Mouse (Mus musculus): ENCODE results near the gene Mien1. TPM values are rescaled to one million over a fixed set of nuclear protein-coding genes. Genes with fewer than 3 reads are reported as not detected.
A peak's percentile ranks its signal among the peaks of the same experiment; 100 is the strongest.

Gene Mien1
- polyA plus RNA-seq (2017; shearing (Covaris generic)) = 100 to 1,000 TPM; 148 to 198 (median 167) TPM

DNA sequence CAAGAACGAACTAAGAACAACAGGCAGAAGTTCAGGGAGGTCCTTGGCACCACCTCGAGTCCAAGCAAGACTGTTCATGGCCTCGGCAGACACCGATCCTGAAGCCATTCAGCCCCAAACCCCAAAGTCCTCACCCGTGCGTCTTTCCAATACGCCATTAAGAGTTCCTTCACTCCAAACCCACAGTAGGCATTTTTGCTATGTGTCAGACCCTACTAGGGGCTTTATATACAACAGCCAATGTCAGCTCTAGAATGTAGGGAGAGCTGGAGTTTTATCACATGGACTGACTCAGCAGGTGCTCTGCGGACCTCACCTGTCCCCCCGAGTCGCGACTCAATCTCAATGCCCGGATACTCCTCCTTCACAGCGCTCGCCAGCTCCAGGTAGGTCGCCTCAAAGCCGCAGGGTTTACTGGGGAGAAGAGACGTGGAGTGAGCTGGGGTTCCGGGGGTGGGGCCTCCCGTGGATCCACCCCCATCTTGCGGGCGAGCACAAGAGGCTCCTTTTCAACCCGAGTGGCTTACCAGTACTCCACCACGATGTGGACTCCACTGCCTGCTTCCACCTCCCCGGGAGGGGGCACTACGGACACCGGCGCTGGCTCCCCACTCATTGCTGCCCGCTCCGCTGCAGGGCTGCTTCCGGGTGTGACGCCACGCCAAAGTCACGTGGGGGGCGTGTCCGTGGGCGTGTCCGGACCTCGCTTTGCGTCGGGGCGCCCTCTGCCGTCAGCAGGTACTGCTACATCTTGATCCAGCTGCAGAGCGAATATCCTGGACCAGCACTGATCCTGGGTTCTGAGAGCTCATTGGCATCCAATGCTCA, at the start of gene Mien1:
Gene Mien1, minus strand, starts transcription at position 661 of the 828 bp plus-strand sequence.
- peak; percentile 87 for ATAC-seq

DNA sequence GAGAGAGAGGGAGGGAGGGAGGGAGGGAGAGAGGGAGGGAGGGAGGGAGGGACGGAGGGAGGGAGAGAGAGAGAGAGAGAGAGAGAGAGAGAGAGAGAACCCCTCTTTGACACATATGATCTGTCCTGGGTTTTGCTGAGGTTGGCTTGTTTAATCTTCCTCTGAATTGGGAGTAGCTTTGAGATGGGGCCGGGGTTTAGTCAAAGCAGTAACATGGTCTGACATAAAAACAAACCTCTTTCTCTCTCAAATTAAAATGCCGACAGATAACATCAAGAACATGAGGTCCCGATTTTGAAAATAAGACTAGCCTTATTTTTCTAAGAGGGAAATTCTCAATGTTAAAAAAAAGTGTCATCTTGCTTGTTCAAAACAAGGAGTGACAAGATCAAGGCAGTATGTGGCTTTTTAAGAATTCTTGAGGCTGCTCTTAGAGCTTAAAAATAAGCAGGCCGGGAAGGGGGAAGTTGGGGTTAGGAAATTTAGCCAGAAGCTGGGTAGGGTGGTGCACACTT, 48.8 kb upstream of the Mien1 start:
- peak; percentile 63 for ATAC-seq

DNA sequence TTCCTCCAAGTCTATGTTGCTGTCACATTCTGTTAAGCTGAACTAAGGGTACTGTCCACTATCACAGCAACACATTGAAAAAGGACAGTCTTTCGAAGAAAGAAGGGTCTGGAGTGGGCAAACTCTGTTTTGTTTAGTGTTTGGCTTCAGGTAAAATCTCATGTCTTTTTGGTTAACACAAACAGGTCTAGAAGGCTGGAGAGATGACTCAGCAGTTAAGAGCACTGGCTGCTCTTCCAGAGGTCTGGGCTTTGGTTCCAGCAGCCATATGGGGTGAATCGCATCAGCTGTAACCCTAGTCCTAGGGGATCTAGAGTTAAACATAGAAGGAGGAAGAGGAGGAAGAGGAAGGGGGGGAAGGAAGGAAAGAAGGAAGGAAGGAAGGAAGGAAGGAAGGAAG, 47.0 kb upstream of the Mien1 start:
- no peak for ATAC-seq

DNA sequence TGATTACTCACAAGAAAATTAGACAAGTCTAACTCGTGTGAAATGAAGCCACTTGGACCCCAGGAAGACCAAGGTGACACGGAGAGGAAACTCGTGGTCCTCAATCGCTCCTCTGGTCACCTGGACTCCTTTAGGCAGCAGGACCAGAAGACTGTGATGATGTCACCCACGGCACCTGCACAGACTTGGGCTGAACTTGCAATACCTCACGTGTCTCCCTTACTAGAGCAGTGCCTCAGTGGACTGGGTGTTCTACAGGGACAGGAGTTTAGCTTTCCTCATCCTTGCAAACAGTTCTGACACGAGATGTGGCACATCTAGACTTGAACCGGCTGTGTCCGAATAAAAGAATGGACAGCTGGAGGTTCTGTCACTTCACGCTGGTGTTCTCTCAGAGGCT, 43.3 kb upstream of the Mien1 start:
- ATAC-seq = no peak

DNA sequence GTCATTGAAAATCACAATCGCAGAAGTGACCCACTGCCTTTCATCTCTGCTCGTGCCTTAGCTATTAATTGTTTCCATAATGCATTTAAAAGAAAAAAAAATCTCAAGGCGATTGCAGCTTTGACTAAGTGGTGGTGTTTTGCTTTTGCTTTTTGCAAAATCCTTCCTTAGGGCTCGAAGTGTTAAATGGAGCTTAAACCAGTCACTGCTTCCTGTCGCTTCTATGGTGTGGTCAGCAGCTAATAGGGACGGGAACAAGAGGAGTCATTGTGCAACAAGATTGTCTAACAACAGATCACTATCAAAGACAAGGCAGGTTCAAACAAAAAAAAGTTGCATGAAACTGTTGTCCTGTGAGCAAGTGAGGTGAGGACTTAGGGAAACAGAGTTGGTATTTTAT, 42.4 kb upstream of the Mien1 start:
- peak; percentile 26 for ATAC-seq

DNA sequence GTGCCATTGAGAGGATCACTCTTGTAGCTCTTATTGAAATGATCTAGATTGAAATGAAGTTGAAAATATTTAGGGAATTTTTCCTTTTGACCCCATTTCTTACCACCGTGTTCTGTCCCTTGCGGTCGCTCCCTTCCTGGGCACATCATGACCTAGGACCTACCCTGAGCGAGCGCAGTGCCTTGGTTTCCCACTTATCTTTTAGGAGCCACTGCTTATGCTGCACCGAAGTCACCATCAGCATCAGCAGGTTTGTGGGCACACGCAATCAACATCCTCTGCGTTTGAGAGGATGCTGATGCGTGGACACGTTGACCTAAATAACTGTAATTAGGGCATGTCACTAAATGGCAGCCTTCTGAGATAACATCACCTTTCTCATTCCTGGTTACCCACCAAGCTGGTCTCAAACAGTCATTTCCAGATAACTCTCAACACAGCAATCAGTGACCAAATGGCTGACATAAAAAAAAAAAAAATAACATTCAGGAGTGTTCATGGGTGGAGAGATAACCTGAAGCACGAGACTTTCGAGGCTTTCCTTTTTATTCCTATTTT, 41.2 kb upstream of the Mien1 start:
- ATAC-seq = no peak

DNA sequence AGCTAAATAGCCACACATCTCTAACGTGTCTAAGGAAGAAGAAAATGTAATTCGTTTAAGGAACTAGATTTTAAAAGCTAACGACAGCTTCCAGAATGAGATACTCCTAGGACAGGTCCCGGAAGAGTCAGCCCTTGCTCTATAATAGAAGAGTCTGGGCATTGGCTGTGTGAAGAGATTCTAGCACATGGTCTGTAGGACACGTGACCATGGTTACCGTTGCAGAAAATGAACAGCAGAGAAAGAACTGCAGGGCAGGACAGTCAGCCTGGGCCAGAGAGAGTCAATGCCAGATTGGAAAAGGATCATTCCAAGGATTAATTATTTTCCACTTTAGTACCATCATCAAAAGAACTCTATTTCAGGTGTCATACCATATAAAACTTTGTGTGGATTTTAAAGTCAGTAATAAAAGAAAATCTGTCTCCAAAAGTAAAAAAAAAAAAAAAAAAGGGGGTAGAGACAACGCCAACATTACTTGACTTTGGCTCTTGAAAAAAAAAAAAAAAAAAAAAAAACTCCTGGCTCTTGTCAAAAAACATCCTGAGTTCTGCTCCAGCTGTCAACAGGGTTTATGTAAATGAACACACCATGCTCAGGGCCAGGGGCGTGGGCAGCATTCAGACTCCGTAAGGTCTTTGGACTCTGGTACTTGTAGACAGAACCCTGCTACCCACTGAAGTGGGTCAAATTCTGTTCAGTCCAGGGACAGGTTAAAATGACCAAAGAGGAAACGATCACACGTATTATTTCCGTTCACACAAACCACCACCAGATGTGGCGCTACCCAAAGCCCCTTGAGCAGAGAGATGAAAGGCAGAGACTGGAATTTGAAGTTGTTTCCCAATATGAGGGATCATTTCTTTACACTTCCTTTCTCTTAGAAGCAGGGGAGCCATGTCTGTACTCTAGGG, 40.5 kb upstream of the Mien1 start:
- peak; percentile 20 for ATAC-seq

DNA sequence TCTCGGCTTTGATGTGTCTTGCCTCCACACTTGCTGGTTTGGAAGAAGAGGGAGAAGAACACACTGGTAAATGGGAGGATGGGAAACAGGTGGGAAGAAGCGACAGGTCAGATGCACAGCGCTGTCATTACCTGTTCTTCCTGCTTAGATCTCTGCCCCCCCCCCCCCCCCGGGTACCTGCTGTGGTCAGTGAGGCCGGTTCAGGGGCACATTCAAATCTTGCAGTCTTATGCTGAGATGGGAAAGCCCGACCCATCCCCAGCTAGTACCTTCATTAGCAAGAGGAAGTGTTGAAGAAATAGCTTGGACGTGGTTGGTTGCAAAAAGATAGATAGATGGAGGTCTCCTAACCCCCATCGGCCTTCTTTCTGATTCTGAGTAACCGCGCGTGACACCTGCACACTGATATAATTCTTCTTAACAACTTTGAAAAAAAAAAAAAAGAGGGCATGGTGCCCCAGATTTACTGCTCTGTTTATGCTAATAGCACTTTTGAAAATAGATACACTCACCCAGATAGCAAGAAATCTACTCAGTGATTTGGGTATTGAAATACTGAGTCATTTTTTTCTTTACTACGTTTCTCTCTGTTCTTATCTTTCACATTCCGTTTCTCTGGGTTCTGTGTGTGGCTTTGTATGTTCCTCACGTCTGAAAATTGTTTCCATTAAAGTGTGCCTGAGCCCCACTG, 38.4 kb upstream of the Mien1 start:
- ATAC-seq = peak; percentile 43

DNA sequence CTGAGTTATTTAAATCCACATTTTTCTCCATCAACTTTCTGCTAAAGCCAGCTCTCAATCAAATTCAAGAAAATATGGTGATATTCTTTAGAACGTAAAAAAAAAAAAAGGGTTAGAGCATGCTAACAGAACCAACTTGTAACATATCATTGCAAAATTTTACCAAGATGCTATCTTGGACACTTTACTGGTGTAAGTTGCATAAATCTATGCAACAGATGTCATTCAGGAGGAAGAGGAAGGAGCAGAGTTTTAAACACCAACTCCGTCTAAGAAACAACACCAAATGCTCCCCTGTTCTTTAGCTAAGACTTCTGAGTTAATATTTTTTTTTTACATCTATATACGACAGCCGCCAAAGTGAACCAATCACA, 37.6 kb upstream of the Mien1 start:
- no peak for ATAC-seq

DNA sequence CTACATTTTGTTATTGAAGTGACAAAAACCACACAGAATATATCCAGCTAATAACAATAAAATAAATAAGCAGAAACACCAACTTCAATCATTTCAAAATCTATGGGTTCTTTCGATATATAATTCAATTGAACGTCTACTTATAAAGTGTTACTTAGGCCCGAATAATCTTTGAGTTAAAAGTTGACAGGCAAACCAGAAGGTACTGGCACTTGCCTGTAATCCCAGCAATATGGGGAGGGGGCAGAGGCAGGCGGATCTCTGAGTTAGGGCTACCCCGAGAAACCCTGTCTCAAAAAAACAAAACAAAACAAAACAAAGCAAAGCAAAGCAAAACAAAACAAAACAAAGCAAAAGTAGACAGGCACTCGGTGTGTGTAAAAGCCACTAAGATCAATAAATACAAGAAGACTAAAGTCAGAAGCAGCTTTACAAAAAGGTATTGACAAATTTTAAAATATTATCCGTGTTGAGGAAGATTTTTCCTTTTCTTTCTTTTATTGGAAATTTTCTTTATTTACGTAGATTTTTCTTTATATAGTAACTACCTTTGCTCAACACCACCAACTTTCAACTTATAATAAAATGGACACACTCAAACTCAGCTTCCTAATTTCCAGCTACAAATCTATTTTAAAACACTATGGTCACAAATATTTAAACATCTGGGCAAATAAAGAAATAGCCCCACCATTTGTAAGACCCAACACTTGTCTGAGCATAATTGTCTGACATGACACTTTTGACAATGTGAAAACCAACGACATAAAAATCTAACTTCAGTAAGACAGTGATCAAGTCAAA, 37.0 kb upstream of the Mien1 start:
- no peak for ATAC-seq

DNA sequence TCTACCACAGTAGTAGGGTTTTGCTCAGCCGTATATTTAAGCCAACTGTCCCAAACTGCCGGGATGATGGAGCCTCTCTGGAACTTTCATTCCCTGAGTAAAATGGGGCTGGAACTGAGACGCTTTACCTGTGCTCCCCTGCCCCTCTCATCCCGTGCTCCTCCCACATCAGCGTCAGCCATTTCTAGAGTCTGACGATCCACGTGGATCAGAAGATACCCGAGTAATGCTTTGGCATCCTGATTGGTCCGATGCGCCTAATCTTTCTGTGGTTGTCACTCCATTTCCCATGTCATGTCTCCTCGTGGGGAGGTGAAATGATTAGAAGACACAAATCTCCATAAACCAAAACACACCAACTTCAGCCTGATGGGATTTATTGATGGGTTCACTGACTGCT, 36.2 kb upstream of the Mien1 start:
- ATAC-seq = no peak

DNA sequence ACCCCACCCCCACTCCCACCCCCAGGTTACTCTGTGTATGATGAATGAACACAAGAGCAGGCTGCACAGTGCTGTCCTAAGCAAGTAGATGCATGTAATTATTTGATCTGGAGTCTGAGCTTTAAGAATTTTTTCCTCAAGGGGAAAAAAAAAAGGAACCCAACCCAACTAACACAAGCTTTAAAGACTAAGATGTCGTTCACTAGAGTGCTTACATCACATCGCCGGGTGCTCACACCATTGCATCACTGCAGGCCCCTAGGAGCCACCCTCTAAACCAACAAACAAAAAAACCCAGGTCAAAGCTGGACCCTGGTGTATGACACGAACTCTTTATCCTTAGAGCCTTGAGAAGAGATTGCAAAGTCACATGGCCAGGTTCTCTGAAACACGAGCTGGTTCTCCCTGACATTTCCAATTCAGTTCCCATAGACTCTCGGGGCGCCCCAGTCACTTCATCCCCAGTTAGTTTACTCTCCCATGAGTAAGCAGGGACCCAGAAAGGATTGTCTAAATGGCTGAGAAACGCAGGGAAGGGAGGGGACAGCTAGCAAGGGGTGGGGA, 35.2 kb upstream of the Mien1 start:
- no peak for ATAC-seq

DNA sequence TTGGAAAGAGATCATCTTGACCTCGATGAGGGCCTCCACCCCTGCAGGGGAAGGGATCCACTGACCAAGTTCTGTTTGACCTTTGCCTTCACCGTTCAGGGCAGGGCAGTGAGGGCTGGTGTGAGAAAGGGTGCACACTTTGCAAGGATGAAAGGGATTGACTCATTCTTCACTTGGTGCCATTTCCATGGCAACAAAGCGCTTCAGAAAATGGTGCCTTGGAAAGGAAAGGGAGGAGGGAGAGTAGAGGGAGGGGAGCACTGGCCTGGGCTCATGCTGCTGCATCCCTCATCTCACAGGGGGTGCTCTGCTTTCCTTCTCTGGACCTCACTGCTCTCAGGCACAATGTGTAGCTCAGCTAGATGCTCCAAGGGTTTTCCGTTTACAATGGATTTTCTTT, 33.9 kb upstream of the Mien1 start:
- ATAC-seq = no peak

DNA sequence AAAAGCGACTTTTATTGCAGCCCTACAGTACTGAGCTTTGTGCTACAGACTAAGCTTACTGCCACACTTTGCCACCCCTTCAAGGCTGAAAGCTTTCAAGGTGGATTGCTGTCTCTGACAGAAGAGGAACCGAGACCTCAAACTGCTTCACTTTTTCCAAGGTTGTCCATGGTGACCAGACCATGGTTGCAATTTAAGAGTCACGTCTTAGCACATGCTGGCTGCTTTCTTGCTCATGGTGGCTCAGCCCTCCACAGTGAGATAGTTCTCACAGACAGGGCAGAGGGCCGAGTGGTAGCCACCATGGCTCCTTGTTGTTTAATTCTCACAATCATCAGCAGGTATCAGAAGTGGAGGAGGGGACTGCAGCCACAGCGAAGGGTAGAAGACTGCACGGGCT, 32.0 kb upstream of the Mien1 start:
- ATAC-seq = no peak

DNA sequence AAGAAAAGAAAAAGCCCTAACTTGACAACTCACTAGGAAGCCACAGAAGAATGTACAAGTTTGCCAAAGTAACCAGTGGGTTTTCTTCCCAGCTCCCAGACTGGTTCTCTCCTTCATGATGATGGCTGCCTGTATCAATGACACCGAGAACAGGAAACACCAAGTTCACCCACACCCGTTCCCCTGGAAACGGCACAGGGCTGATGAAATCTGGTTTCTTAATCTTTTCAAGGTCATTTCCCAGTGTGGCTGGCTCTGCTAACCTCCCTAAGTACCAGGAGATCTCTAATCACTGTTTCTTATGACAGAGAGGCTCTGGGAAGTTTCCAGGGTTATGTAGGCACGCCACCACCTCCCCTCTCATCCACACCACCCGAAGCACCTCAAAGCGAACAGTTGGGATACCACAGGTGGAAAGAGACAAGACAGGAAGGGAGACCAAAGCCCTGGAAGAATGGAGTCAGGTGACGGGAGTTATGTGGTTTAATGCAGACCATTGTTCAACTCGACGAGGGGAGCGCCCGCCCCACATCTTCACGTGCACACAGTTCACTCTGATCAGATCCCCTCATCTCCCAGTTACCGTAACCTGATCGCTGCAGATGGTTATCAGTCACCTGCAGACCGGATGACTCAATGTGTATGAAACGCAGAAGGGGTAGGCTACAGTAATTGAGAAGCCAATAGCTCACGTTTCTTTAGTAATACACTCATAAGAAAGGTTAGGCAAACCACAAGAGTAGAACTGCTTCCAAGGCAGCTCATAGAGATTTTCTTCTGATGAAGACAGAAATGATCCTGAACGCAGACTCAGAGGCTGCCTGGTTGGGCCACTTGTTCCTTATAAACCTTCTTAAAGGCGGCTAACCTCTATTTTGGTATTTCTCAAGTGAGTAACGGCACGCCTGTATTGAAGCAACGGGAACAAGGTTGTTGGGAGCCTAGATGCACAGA, 31.2 kb upstream of the Mien1 start:
- ATAC-seq = peak; percentile 90

DNA sequence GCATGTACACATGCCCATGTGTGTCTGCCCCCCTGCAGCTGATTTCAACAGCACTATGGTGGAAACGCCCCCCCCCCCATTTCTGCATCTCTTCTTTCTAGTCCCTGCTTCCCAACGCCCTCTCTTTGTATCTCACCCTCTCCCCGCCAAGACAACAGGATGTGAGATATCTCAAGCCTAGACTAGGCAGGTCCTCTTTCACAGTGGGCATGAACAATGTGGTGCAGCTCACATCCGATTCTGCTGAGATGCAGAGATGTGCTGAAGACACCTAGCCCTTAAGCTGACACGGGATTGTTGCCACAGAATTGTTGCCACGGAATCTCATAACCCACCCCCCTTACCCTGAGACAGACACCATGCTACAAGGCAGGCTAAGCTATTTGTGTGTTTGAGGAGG, 25.7 kb upstream of the Mien1 start:
- ATAC-seq = peak; percentile 86

DNA sequence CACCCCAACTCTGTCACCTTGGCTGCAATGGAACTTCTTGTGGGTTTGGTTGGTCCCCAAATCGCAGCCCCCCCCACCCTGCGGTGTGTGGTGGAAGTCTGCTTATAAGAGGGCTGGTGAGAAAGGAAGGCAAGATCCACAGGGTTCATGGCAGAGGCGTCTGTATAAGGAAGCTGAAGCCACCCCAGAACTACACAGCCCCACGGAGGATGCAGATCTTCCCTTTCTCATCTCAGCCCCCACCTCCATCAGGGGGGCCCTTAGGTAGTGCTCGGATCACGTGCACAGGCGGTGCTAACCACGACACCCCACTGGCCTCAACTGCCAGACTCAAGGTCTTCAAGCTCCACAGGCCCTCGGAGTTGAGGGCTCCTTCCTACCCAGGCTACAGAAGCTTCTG, 25.1 kb upstream of the Mien1 start:
- peak; percentile 42 for ATAC-seq

DNA sequence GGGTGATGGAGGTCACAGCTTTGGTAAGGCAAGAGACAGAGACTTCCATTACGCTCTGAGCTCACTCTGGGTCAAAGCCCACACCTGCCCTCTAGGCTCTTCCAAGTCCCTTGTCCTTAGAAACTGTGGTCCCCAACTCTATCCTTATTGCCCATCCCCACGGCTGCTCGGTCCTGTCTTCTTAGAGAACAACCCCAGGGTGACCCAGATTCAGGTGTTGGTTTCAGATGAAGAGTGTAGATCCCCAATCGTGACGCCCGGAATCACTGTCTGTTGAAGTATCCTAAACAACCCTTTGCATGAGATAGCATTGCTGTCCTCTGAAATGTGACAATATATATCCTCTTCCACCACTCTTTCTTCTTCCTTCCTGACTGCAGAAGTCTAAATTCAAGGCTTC, 23.5 kb upstream of the Mien1 start:
- ATAC-seq = no peak

DNA sequence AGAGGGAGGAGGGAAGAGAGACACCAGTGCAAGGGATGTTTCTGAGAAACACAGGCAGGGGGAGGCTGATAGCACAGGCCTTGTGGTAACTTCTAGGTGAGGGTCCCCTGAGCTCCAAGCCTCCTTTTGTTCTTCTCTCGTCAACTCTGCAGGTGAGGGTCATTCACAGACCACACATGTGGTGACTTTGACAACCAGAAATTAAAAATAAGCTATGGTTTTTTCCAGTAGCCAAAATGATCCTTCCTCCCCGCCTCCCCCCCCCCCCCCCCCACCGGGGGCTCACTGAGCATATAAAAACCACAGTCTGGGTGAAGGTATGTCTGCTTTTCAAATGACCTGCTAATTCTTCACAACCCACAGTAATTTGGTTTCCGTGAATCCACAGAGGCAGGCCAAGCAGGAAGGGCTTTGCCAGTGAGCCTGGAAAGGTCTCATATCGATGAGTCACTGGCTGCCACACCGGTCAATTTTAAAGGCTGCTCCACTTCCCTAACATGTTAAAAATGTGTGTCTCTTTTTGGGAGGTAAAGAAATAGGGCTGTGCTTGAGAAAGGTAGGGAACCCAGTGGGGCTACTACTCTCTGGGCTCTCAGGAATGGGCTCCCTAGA, 22.4 kb upstream of the Mien1 start:
- ATAC-seq = no peak

DNA sequence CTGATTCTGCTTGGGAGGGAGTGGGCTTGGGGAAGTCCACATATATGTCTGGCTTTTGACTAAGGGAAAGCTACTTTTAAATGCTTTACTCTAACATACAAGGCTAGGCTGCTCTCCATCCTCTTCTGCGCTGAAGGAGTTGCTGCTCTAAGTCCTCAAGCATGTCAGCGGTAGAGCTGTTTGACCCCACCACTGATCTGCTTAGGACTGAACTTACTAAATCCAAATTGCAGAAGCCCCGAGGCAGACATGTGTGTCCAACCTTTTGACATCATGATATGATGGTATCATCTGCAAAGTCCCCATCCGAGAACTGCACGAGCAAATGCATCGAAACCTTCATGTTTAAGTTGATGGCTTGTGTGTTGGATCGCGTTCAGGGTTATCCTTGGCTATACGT, 21.1 kb upstream of the Mien1 start:
- ATAC-seq = no peak

All from inflammation-experienced regulatory T-cells, adult 6 months (primary cell).